Mouse (Mus musculus): ENCODE data around the gene Map3k10. TPM values are rescaled to one million over a fixed set of nuclear protein-coding genes. Genes with fewer than 3 reads are reported as not detected.

Gene Map3k10
- polyA plus RNA-seq, 1 experiment: 99.4 TPM

DNA sequence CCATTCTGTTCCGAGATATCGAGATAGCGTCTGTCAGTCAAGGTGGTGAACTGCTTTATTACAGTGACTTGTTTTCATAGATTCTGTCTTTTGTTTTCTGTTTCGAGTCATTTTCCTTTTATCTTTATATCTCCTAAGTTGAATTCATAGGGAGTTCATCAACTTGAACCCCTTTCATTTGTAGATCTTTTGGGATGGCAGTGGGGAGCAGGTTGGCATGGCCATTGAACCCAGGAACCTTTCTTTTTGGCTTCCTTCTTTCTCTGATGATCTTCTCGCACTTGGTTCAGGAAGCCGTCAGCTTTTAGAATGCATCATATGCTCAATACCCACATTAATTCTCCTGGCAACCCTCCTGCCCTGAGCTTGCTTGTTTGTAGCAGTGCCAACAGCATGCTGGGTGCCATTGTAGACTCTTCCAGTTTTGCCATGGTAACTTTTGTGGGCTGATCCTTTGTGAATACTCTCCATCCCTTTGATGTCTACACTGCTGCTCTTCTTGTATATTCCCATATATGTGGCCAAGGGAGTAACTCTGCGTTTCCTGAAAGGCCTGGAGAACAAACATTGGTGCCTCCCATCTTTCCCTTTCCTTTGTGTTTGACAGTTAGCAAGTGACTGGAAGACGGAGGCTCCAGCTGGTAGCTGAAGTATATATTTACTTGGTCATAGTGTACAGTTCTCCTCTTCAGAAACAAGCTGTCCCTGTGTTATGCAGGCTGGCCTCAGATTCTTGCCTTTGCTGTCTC, 60.5 kb downstream of the Map3k10 start:
- 25% methylated on average over 8 of the region's 8 CpGs for WGBS
- Histone ChIP-seq H3K27me3 (ENCODE audit: control insufficient read depth, insufficient read depth, low read length) (no peaks in the 10 kb centered on the region), H3K4me1 (ENCODE audit: control insufficient read depth, insufficient read depth, low read length) (peaks cover 45% of the 10 kb centered on the region), H3K4me3 (replicated peaks; ENCODE audit: insufficient read depth, low read depth, low read length) (no peak overlapping the region), H3K27ac (ENCODE audit: insufficient read depth, low read length) (peak overlapping the region; percentile 62)
- DNase-seq: peak; percentile 79 to 86
- TF ChIP-seq POLR2A (IDR thresholded peaks at IDR 0.05; ENCODE audit: borderline replicate concordance, insufficient read depth, low read length) (no peak), CTCF (IDR thresholded peaks at IDR 0.05; ENCODE audit: borderline replicate concordance, insufficient read depth, low read depth, low read length) (no peak)

DNA sequence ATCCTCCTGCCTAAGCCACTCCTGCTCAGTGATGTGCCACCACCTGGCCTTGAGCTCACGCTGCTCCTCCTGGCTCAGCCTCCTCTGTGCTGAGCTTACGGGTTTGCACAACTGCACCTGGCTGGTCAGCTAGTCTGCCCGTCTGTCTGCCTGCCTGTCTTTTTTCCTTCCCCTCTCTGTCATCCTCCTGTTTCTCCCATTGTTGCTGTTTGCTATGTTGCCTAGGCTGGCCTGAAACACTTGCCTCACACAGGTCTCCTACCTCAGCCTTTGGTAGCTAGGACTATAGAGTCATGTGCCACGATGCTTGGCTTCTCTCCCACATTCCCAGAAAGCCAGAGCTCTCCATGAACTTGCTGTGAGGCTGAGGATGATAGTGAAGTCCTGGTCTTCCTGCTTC, 61.5 kb downstream of the Map3k10 start:
- TF ChIP-seq POLR2A (IDR thresholded peaks at IDR 0.05; ENCODE audit: borderline replicate concordance, insufficient read depth, low read length) (no peak), CTCF (IDR thresholded peaks at IDR 0.05; ENCODE audit: borderline replicate concordance, insufficient read depth, low read depth, low read length) (no peak)
- Histone ChIP-seq H3K4me1 (ENCODE audit: control insufficient read depth, insufficient read depth, low read length) (peaks cover 55% of the 10 kb centered on the region), H3K27me3 (ENCODE audit: control insufficient read depth, insufficient read depth, low read length) (no peaks in the 10 kb centered on the region), H3K4me3 (replicated peaks; ENCODE audit: insufficient read depth, low read depth, low read length) (no peak overlapping the region), H3K27ac (ENCODE audit: insufficient read depth, low read length) (peak overlapping the region; percentile 42)
- peak in 1 of 2 experiments; percentile 59 for DNase-seq
- WGBS: 10% methylated on average over 4 of the region's 4 CpGs

DNA sequence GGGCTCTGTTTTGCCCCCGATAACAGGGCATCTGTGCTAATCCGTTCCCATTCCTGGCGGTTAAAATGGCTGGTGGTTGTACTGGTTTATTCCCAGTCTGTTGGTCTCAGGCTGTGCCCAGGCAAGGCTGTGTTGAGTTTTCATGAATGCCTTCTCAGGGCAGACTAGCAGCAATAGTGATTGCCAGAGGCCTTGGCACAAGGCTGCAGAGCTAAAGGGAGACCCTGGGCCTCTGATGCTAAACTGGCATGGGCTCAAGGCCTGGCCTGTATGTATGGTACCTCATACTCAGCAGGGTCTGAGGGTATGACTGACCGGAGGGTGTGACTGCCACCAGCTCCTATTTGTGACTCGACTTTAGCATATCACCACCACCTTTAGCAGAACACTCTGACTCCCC, 63.5 kb downstream of the Map3k10 start:
- no peak for TF ChIP-seq CTCF (IDR thresholded peaks at IDR 0.05; ENCODE audit: borderline replicate concordance, insufficient read depth, low read depth, low read length)
- TF ChIP-seq POLR2A (IDR thresholded peaks at IDR 0.05; ENCODE audit: borderline replicate concordance, insufficient read depth, low read length): no peak
- Histone ChIP-seq H3K27me3 (ENCODE audit: control insufficient read depth, insufficient read depth, low read length) (no peaks in the 10 kb centered on the region), H3K27ac (ENCODE audit: insufficient read depth, low read length) (peak overlapping the region; percentile 38), H3K4me1 (ENCODE audit: control insufficient read depth, insufficient read depth, low read length) (peaks cover 75% of the 10 kb centered on the region), H3K4me3 (replicated peaks; ENCODE audit: insufficient read depth, low read depth, low read length) (no peak overlapping the region)
- 28% methylated on average over 5 of the region's 5 CpGs for WGBS
- DNase-seq: peak in 1 of 2 experiments; percentile 41

DNA sequence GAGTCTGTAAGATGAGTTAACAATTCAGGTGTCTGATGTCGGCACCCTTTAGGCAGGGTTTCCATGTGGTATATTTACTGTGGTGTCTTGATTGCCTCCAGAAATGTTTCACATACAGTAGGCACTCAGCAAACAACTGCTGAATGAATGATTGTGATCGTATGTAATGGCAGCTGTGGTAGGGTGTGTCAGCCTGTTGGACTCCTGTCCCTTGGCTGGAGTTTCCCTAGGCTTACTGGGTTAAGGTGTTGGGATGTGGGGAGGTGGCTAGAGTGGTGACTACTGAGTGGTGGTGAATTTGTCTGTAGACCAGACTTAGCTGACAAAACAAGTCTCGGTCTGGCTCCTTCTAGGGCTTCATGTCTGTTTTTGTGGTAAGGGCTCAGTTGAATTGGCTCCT, 64.0 kb downstream of the Map3k10 start:
- no peak for DNase-seq
- no peaks in the 10 kb centered on the region for H3K27me3 ChIP-seq (ENCODE audit: control insufficient read depth, insufficient read depth, low read length)
- 59% methylated on average over 3 of the region's 3 CpGs for WGBS
- H3K4me3 ChIP-seq (replicated peaks; ENCODE audit: insufficient read depth, low read depth, low read length): no peak overlapping the region
- peak overlapping the region; percentile 98; the same call in 1 of the 2 replicates for H3K27ac ChIP-seq (ENCODE audit: insufficient read depth, low read length)
- H3K4me1 ChIP-seq (ENCODE audit: control insufficient read depth, insufficient read depth, low read length): peaks cover 80% of the 10 kb centered on the region
- TF ChIP-seq CTCF (IDR thresholded peaks at IDR 0.05; ENCODE audit: borderline replicate concordance, insufficient read depth, low read depth, low read length) (no peak), POLR2A (IDR thresholded peaks at IDR 0.05; ENCODE audit: borderline replicate concordance, insufficient read depth, low read length) (no peak)

DNA sequence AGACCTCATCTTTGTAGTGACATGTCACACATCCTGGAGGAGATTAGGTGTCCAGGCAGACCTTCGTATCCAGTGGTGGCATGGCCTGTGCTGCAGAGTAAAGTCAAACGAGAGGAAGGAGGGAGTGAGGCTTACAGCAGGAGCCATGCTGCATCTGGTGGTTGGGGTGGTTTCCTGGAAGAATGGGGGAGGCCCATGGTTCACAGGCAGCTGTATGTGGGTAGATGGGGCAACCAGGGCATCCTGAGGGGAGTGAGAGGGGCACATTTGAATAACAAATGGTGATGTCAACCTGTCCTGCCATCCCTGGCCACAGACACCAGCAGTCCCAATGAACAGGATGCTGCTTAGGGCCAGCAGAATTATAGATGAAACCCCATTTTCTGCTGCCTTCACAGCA, 64.7 kb downstream of the Map3k10 start:
- WGBS: 55% methylated on average over 2 of the region's 2 CpGs
- TF ChIP-seq CTCF (IDR thresholded peaks at IDR 0.05; ENCODE audit: borderline replicate concordance, insufficient read depth, low read depth, low read length): no peak
- no peak for TF ChIP-seq POLR2A (IDR thresholded peaks at IDR 0.05; ENCODE audit: borderline replicate concordance, insufficient read depth, low read length)
- Histone ChIP-seq H3K27ac (ENCODE audit: insufficient read depth, low read length) (peak overlapping the region; percentile 98), H3K27me3 (ENCODE audit: control insufficient read depth, insufficient read depth, low read length) (no peaks in the 10 kb centered on the region), H3K4me3 (replicated peaks; ENCODE audit: insufficient read depth, low read depth, low read length) (no peak overlapping the region), H3K4me1 (ENCODE audit: control insufficient read depth, insufficient read depth, low read length) (peaks cover 84% of the 10 kb centered on the region)
- no peak for DNase-seq

DNA sequence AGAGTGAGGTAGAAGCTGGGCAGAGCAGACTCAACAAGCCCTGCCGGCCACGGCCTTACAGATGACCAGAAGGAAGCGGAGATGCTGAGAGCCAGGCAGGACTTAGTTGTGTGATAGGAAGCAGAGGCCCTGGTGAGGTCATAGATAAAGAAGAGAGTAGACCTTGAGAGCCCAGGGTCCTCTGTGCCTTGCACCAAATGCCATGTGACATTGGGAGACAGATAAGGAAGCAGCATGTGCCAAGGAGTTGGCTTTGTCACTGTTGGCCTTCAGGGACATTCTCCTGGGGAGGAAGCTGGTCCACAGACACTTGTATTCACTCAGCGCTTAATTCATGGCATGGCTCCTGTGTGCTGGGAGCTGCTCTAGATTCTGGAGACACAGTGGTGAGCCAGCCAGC, 65.1 kb downstream of the Map3k10 start:
- peaks cover 84% of the 10 kb centered on the region for H3K4me1 ChIP-seq (ENCODE audit: control insufficient read depth, insufficient read depth, low read length)
- no peaks in the 10 kb centered on the region for H3K27me3 ChIP-seq (ENCODE audit: control insufficient read depth, insufficient read depth, low read length)
- H3K4me3 ChIP-seq (replicated peaks; ENCODE audit: insufficient read depth, low read depth, low read length): no peak overlapping the region
- 51% methylated on average over 4 of the region's 4 CpGs for WGBS
- DNase-seq: peak in 1 of 2 experiments; percentile 49
- TF ChIP-seq CTCF (IDR thresholded peaks at IDR 0.05; ENCODE audit: borderline replicate concordance, insufficient read depth, low read depth, low read length) (no peak), POLR2A (IDR thresholded peaks at IDR 0.05; ENCODE audit: borderline replicate concordance, insufficient read depth, low read length) (no peak)
- H3K27ac ChIP-seq (ENCODE audit: insufficient read depth, low read length): peak overlapping the region; percentile 98

DNA sequence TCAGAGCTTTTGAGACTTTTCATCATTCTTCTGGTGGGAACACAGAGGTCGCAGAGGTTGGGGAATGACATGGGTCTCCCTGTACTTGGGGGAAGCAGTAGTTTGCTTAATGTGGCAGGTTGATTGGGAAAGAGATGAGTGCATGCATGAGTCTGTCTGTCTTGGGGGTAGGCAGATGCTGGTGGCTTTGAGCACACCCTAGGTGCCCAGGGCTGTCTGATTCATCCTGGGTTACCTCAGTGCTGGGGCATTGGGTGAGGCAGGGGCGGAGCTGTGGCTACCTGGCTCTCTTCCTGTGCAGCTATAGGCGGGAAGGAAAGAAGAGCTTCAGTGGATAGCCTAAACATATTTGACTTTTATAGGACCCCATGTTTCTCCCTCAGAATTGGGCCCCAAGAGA, 66.3 kb downstream of the Map3k10 start:
- 56% methylated on average over 3 of the region's 3 CpGs for WGBS
- no peak for DNase-seq
- Histone ChIP-seq H3K4me3 (replicated peaks; ENCODE audit: insufficient read depth, low read depth, low read length) (no peak overlapping the region), H3K27me3 (ENCODE audit: control insufficient read depth, insufficient read depth, low read length) (no peaks in the 10 kb centered on the region), H3K4me1 (ENCODE audit: control insufficient read depth, insufficient read depth, low read length) (peaks cover 85% of the 10 kb centered on the region), H3K27ac (ENCODE audit: insufficient read depth, low read length) (peak overlapping the region; percentile 98)
- TF ChIP-seq CTCF (IDR thresholded peaks at IDR 0.05; ENCODE audit: borderline replicate concordance, insufficient read depth, low read depth, low read length) (no peak), POLR2A (IDR thresholded peaks at IDR 0.05; ENCODE audit: borderline replicate concordance, insufficient read depth, low read length) (no peak)

DNA sequence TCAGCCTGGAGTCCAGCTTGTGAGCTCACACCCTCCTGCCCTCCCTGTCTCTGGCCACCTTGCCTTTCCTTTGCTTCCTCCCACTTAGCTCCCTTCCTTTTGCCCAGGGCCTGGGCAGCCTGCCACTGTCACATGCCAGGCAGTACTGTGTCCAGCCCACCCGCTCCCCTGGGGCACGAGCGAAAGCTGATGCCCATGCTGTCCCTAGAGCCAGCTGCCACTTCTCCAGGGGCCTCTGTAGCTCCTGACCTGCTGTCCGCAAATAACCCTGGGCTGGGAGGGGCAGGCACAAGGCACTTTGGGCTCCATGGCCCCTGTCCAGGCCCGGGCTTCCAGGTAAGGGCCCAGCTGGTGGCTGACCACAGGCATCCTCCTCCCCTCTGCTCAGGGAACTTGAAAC, 66.8 kb downstream of the Map3k10 start:
- H3K27ac ChIP-seq (ENCODE audit: insufficient read depth, low read length): peak overlapping the region; percentile 98
- 2% methylated on average over 5 of the region's 5 CpGs for WGBS
- DNase-seq: peak; percentile 93 to 95
- H3K4me1 ChIP-seq (ENCODE audit: control insufficient read depth, insufficient read depth, low read length): peaks cover 86% of the 10 kb centered on the region
- H3K4me3 ChIP-seq (replicated peaks; ENCODE audit: insufficient read depth, low read depth, low read length): no peak overlapping the region
- TF ChIP-seq POLR2A (IDR thresholded peaks at IDR 0.05; ENCODE audit: borderline replicate concordance, insufficient read depth, low read length) (peak; percentile 46; the same call in 1 of the 2 replicates), CTCF (IDR thresholded peaks at IDR 0.05; ENCODE audit: borderline replicate concordance, insufficient read depth, low read depth, low read length) (no peak)
- no peaks in the 10 kb centered on the region for H3K27me3 ChIP-seq (ENCODE audit: control insufficient read depth, insufficient read depth, low read length)

Data from cerebellum, adult 2 months (tissue).